Mouse (Mus musculus) ES-E14 (cell line): ENCODE measurements around the gene Cadps.

Experiments used
- CHD2 ChIP-seq: IDR thresholded peaks from 2 replicates; pipeline ENCODE4 v1.6.1; 2014; ENCODE audit warnings: mild to moderate bottlenecking, low read depth, low read length, inconsistent platforms
- MAFK ChIP-seq: IDR thresholded peaks from 2 replicates; pipeline ENCODE4 v1.6.1; 2014; ENCODE audit warnings: mild to moderate bottlenecking, low read depth, low read length, inconsistent platforms; ENCODE audit not compliant: insufficient read depth
- ZC3H11A ChIP-seq: IDR thresholded peaks from 2 replicates; pipeline ENCODE4 v1.6.1; 2012; ENCODE audit warnings: low read depth, mild to moderate bottlenecking, inconsistent platforms, low read length, borderline replicate concordance
- ZNF384 ChIP-seq: IDR thresholded peaks from 2 replicates; pipeline ENCODE4 v1.6.1; 2012; ENCODE audit warnings: low read depth, low read length, inconsistent platforms

- TF ChIP-seq MAFK (no peak), ZNF384 (no peak), CHD2 (no peak), ZC3H11A (no peak)
Observed at GRCm38 (mm10) chr14:12345241-12345921, 477.5 kb downstream of the Cadps start.
